Mouse (Mus musculus) layer of hippocampus, postnatal 36 days (tissue): Measurements from ENCODE around the gene Robo3. TPM values are rescaled to one million over a fixed set of nuclear protein-coding genes. Genes with fewer than 3 reads are reported as not detected.

Source experiments
- DNase-seq, 2 experiments: peaks; one replicate each; pipeline ENCODE4 v3.0.0; 2022
- total RNA-seq, 2 experiments: library from RNA; stranded (reverse); gene quantifications; 2 replicates each; pipeline ENCODE4 v1.2.3; 2021

Gene Robo3
- total RNA-seq, 2 experiments from 2014 or later = 13.9 to 14.3 TPM

DNA sequence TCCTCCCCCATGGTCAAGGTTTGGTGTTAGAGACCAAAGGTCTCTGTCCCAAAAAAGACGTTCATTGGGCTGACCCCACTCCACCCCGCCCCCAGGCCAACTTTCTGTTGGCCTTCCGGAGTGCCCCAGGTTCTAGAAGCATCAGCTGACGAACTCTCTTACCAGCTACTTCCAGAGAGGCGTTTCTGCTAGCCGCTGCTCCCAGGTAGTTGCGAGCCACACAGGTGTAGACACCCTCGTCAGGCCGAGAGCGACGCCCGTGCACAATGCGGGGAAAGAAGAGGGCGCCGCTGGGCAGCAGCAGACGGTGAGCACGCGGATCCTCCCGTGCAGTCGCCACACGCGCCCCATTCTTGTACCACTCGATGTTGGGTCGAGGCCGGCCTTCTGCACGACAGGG, 3.7 kb downstream of the Robo3 start:
- DNase-seq = no peak

DNA sequence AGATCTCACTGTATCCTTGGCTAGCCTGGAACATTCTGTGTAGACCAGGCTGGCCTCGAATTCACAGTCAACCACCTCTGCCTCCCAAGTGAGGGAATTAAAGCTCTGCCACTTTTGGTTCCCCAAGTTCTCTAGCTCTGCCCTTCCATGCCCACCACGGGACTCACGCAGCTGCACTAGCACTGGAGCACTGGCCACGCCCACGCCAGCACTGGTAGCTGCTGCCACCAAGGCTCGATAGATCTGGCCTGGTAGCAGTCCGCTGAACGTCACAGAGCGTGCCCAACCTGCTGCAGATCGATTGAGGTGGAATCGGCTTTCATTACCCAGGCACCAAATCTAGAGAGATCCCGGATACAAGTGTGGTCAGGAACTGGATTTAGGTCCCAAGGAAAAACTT, 11.8 kb downstream of the Robo3 start:
- no peak for DNase-seq

- DNase-seq = peak; percentile 58 to 69
Measured at GRCm38 (mm10) chr9:37420676-37421075, 12.4 kb downstream of the Robo3 start.

GRCm38 (mm10) chr9:37418791-37419190, 14.3 kb downstream of the Robo3 start:
- DNase-seq = no peak

DNA sequence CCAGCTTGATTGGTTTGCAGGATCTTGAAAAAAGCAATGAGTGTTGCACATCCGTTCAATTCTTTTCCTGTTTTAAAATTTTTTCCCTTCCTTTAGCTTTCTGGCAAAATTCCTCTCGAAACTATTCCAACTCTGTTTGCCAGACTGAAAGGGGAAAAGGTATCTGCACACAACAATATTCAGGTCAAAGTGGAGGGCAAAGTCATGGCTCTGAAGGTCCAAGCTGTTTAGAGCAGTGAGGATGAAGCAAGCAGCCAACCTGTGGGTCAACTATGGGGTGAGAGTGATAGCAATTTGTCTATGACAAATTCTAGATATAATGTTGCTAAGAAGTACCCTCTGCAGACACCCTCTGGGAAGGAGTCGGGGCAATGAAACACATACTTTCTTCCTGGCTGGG, 18.4 kb downstream of the Robo3 start:
- DNase-seq = no peak

GRCm38 (mm10) chr9:37412989-37413388, 20.1 kb downstream of the Robo3 start:
- no peak for DNase-seq

- DNase-seq = no peak
Measured at GRCm38 (mm10) chr9:37409698-37410445, 23.2 kb downstream of the Robo3 start.

GRCm38 (mm10) chr9:37407850-37408502, 25.1 kb downstream of the Robo3 start:
- DNase-seq = no peak

DNA sequence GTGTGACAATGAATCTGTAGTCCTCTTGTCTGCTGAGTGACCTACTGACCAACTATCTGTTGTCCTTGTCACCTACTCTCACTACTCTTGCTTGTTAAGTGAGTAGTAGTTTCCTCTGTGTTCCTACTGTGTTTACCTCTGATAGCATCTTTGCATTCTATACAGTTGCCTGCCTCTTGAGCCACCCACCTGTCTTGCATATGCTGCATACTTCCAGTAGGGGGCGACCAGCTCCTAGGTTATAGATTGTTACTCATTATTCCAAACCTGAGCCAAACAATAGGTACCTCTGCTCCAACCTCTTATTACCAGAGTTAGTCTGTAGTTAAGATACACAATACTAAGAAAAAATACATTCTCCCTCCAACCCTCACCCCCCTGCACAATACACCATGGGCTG, 26.7 kb downstream of the Robo3 start:
- no peak for DNase-seq

- DNase-seq = no peak
Measured at GRCm38 (mm10) chr9:37403011-37403410, 30.0 kb downstream of the Robo3 start.

GRCm38 (mm10) chr9:37402501-37402900, 30.5 kb downstream of the Robo3 start:
- DNase-seq = no peak

DNA sequence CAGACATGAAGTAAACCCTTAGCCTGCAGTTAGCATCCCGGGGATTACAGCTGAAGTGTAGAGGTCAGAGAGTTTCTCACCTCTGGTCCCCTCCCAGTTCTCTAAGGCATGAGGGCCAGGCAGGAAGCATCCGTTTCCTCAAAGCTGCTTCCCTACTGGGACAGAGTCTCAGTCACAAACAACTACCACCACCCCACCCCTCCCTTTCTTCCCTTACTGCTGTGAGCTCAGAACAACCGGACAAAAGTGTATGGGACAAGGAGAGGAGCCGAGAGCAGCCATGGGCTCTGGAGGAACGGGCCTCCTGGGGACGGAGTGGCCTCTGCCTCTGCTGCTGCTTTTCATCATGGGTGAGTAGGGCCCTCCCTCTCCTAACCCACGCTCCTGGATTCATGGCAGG, 31.2 kb downstream of the Robo3 start, which contains the start of gene Robo4:
TSS of gene Robo4 (plus strand) at position 96 of the 400 bp plus-strand sequence.
- DNase-seq = no peak

DNA sequence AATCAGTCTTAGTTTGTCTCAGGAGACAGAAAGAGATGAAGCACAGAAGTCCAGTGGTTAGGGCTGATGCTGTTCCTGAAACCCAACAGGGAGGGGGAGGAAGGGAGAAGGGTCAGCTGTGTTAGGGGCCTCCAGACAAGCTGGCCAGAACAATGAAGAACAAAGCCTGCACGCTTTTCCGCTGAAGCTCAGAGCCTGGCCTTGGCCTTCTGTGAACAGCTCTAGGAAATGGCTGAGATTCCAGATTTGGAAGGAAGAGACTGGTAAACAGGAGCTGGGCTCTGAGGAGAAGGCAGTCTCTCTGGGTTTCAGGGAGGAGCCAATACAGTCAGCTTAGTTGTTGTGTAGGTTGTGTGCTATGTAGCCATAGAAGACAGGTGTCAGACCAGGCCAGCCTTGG, 32.5 kb downstream of the Robo3 start:
- no peak for DNase-seq

- no peak for DNase-seq
Measured at GRCm38 (mm10) chr9:37393482-37394131, 39.4 kb downstream of the Robo3 start.

- DNase-seq = no peak
Measured at GRCm38 (mm10) chr9:37392071-37392470, 41.0 kb downstream of the Robo3 start.

DNA sequence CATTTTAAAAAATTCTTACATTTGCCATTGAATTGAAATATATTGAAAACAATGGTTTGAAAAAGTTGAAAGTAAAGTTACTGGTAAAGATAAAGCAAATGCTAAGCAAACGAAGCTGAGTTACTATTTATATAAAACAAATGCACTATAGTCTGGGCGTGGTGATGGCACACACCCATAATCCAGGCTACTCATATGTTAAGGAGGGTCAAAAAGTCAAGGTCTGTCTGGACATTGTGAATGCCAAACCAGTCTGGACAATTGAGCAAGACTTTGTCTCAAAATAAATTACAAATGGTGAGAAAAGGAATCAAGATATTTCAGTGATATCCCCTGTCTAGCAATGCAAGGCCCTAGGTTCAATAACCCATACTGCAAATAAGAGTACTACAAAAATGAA, 42.2 kb downstream of the Robo3 start:
- DNase-seq = no peak

DNA sequence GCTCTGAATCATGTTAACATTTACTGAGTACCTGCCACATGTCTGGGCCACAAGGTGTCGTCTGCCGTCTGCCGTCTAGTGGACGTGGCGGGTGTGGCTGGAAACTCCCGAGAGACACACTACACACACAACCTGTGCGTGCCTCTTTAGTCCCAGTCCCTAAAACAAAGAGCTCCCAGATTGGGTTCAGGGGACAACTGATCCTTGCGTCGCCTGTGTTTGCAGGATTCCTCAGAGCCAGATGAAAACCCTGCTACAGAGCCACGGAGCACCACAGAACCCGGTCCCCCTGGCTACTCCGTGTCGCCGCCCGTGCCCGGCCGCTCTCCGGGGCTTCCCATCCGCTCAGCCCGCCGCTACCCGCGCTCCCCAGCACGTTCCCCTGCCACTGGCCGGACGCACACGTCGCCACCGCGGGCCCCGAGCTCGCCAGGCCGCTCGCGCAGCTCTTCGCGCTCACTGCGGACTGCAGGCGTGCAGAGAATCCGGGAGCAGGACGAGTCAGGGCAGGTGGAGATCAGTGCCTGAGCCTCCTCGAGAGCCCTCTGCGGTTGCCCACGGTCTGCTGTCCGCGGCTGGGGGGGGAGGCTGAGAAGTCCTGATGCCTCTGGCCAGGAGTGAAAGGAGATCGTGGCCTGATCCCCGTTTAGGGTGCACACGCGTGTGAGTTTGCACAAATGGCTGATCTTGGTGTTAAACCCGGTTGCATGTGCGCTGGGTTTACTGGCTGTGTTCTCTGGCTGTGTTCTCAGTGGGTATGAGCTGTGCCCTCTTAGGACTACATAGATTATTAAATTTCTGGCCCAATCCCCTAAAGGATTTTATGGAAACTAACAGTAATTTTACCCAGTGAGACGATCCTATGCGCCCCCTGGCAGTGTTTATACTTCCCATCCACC, 48.5 kb downstream of the Robo3 start:
- no peak for DNase-seq

DNA sequence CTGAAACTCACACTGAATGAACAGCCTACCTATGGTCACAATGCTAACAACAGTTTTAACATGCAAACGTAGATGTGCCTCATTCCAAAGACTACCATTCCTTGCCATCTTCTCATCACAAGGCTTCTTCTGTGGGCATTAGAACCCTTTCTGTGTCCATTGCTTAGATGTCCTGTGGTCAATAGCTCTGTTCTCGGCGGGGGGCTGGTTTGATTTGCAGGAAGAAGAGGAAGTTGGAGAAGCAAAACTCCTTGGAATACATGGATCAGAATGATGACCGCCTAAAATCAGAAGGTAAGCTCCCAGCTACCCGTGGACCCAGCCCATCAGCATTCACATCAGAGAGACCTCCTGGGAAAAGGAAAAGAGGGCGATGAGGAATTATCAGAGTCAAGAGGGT, 49.9 kb downstream of the Robo3 start:
- DNase-seq = no peak

GRCm38 (mm10) chr9:37375718-37376117, 57.3 kb downstream of the Robo3 start:
- no peak for DNase-seq

DNA sequence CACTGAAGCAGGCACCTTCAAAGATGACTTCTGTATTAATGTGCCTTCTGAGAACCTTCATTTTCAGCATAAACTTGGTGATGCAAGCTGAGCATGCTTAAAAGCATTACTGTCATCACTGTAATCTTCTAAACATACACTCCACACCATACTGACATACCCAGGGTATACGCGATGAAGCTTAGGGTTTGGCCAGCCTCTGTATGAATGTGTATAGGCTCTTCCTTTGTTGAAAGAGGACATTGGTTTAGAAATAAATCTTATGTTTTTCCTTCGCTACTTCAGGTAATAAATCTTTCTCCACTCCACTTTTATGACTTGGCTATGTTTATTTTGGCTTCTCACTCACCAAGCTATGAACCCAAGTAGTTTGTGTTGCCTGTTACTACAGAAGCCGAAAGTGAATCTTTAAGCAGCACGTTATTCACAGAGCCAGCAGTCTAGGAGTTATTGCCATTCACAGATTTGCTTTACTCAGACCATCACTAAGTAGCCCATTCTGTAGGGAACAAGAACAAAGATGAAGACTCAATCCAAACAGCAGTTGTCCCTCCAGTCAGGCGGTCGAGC, 61.7 kb downstream of the Robo3 start:
- no peak for DNase-seq

- no peak for DNase-seq
Measured at GRCm38 (mm10) chr9:37368860-37369259, 64.2 kb downstream of the Robo3 start.
